Mouse (Mus musculus): Measurements from ENCODE around the gene Fcer1g. TPM values are rescaled to one million over a fixed set of nuclear protein-coding genes. Genes with fewer than 3 reads are reported as not detected.

Gene Fcer1g
- polyA plus RNA-seq, 1 experiment = 138 TPM

DNA sequence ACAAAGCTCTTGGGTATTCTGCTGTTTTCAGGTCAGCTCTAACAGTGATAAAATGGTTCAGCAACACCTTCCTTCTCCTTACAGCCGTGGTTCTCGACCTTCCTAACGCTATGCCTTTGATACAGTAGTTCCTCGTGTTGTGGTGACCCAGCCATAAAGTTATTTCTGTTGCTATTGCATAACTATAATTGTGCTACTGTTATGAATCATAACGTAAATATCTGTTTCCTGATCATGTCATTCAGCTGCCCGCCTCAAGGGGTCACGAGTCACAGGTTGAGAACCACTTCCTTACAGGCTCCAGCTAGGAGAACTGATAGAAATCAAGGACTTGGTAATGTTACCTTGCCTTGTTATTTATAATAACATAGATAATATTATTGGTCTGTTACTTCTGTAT, 49.9 kb downstream of the Fcer1g start:
- Histone ChIP-seq H3K27ac (ENCODE audit: control insufficient read depth, insufficient read depth, low read length) (no peak overlapping the region), H3K4me1 (replicated peaks; ENCODE audit: control insufficient read depth, insufficient read depth, low read length) (no peaks in the 10 kb centered on the region; the same call in 1 of the 2 replicates), H3K27me3 (ENCODE audit: control insufficient read depth, insufficient read depth, low read length) (no peaks in the 10 kb centered on the region), H3K36me3 (ENCODE audit: control insufficient read depth, insufficient read depth, low read length) (no peaks in the 10 kb centered on the region), H3K4me3 (ENCODE audit: control insufficient read depth, insufficient read depth, low read length) (no peak overlapping the region)
- TF ChIP-seq POLR2A (IDR thresholded peaks at IDR 0.05; ENCODE audit: control insufficient read depth, extremely low read depth, insufficient read depth, low read length, poor library complexity) (no peak), CTCF (IDR thresholded peaks at IDR 0.05; ENCODE audit: borderline replicate concordance, control insufficient read depth, extremely low read depth, insufficient read depth, low read length, poor library complexity) (no peak)
- DNase-seq = peak; percentile 33
- 4% methylated on average over 7 of the region's 7 CpGs for WGBS

DNA sequence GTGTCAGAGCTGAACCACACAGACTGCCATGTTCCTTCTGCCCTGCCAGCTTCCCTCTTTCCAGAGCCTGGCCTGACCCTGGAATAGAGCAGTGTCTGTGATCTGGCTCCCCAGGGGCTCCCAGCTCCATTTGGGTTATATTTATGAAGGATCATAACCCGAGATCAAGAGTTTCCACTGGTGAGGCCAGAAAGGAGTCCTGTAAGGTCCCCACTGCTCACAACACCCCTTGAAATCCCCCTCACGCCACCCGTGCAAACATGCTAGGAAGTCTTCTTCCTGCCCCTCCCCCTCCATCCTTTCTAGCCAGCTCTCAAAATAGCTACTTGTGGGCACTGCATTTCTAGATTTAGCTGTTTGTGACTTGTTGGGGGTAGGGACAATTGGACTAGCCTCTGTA, 50.5 kb downstream of the Fcer1g start:
- Histone ChIP-seq H3K36me3 (ENCODE audit: control insufficient read depth, insufficient read depth, low read length) (no peaks in the 10 kb centered on the region), H3K27me3 (ENCODE audit: control insufficient read depth, insufficient read depth, low read length) (no peaks in the 10 kb centered on the region), H3K4me1 (replicated peaks; ENCODE audit: control insufficient read depth, insufficient read depth, low read length) (no peaks in the 10 kb centered on the region; the same call in 1 of the 2 replicates), H3K4me3 (ENCODE audit: control insufficient read depth, insufficient read depth, low read length) (no peak overlapping the region), H3K27ac (ENCODE audit: control insufficient read depth, insufficient read depth, low read length) (no peak overlapping the region)
- 44% methylated on average over 3 of the region's 3 CpGs for whole genome bisulfite sequencing
- TF ChIP-seq CTCF (IDR thresholded peaks at IDR 0.05; ENCODE audit: borderline replicate concordance, control insufficient read depth, extremely low read depth, insufficient read depth, low read length, poor library complexity) (no peak), POLR2A (IDR thresholded peaks at IDR 0.05; ENCODE audit: control insufficient read depth, extremely low read depth, insufficient read depth, low read length, poor library complexity) (no peak)
- no peak for DNase-seq

DNA sequence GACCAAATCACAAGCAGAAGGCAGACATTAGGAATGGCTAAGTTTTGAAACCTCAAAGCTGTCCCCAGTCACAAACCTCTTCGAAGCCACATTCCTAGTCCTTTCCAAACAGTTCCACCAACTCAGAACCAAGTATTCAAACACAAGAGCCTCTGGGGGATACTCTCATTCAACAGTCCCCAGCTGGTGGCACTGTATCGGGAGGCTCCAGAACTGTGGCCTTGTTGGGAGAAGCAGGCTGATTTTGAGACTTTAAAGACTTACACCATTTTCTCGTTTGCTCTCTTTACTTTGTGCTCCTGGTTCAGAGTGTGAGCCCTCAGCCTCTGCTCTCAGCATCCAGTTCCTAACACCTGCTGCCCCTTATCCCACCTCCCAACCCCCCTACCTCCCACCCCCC, 51.1 kb downstream of the Fcer1g start:
- no peak for TF ChIP-seq POLR2A (IDR thresholded peaks at IDR 0.05; ENCODE audit: control insufficient read depth, extremely low read depth, insufficient read depth, low read length, poor library complexity)
- no peak for TF ChIP-seq CTCF (IDR thresholded peaks at IDR 0.05; ENCODE audit: borderline replicate concordance, control insufficient read depth, extremely low read depth, insufficient read depth, low read length, poor library complexity)
- Histone ChIP-seq H3K4me3 (ENCODE audit: control insufficient read depth, insufficient read depth, low read length) (no peak overlapping the region), H3K27ac (ENCODE audit: control insufficient read depth, insufficient read depth, low read length) (no peak overlapping the region), H3K4me1 (replicated peaks; ENCODE audit: control insufficient read depth, insufficient read depth, low read length) (no peaks in the 10 kb centered on the region; the same call in 1 of the 2 replicates), H3K27me3 (ENCODE audit: control insufficient read depth, insufficient read depth, low read length) (no peaks in the 10 kb centered on the region), H3K36me3 (ENCODE audit: control insufficient read depth, insufficient read depth, low read length) (no peaks in the 10 kb centered on the region)
- 93% methylated on average over 3 of the region's 3 CpGs for WGBS
- no peak for DNase-seq

Other genes with a start within 250 kb of the Fcer1g start
- gene Fcgr4, start 215.4 kb downstream of the Fcer1g start, polyA plus RNA-seq (2012; rRNA removed) = 1.0 and 1.5 TPM in 2 replicates
- gene Fcgr3, start 169.4 kb downstream of the Fcer1g start, polyA plus RNA-seq (2012; rRNA removed) = 16.6 and 20.7 TPM in 2 replicates
- 2.7 and 2.8 TPM in 2 replicates for gene Cfap126, start 120.4 kb downstream of the Fcer1g start, polyA plus RNA-seq (2012; rRNA removed)
- gene Sdhc, start 83.8 kb downstream of the Fcer1g start, polyA plus RNA-seq (2012; rRNA removed) = 191 and 231 TPM in 2 replicates
- gene Mpz, start 83.7 kb downstream of the Fcer1g start, polyA plus RNA-seq (2012; rRNA removed) = 1.1 and 7.4 TPM in 2 replicates
- 4.7 and 7.3 TPM in 2 replicates for gene Pcp4l1, start 38.1 kb downstream of the Fcer1g start, polyA plus RNA-seq (2012; rRNA removed)
- 0.08 and 0.43 TPM in 2 replicates for gene Nr1i3, start 20.4 kb downstream of the Fcer1g start, polyA plus RNA-seq (2012; rRNA removed)
- 34.7 and 34.9 TPM in 2 replicates for gene Tomm40l, start 11.9 kb downstream of the Fcer1g start, polyA plus RNA-seq (2012; rRNA removed)
- gene Apoa2, start 9.3 kb downstream of the Fcer1g start, polyA plus RNA-seq (2012; rRNA removed) = 1.8 and 49.4 TPM in 2 replicates
- 0.73 and 0.90 TPM in 2 replicates for gene Adamts4, start 16.1 kb upstream of the Fcer1g start, polyA plus RNA-seq (2012; rRNA removed)
- gene Ndufs2, start 17.0 kb upstream of the Fcer1g start, polyA plus RNA-seq (2012; rRNA removed) = 131 and 154 TPM in 2 replicates
- 97.0 and 98.9 TPM in 2 replicates for gene B4galt3, start 36.0 kb upstream of the Fcer1g start, polyA plus RNA-seq (2012; rRNA removed)
- 71.5 and 78.5 TPM in 2 replicates for gene Ppox, start 46.8 kb upstream of the Fcer1g start, polyA plus RNA-seq (2012; rRNA removed)
- 77.0 and 79.1 TPM in 2 replicates for gene Usp21, start 53.6 kb upstream of the Fcer1g start, polyA plus RNA-seq (2012; rRNA removed)
- gene Ufc1, start 60.7 kb upstream of the Fcer1g start, polyA plus RNA-seq (2012; rRNA removed) = 18.5 and 20.2 TPM in 2 replicates
- 60.8 and 61.5 TPM in 2 replicates for gene Dedd, start 94.8 kb upstream of the Fcer1g start, polyA plus RNA-seq (2012; rRNA removed)
- gene Nit1, start 111.3 kb upstream of the Fcer1g start, polyA plus RNA-seq (2012; rRNA removed) = 48.8 and 52.2 TPM in 2 replicates
- 15.8 and 16.6 TPM in 2 replicates for gene Pfdn2, start 111.3 kb upstream of the Fcer1g start, polyA plus RNA-seq (2012; rRNA removed)
- gene Klhdc9, start 126.4 kb upstream of the Fcer1g start, polyA plus RNA-seq (2012; rRNA removed) = 0.39 and 0.69 TPM in 2 replicates
- gene Nectin4, start 135.7 kb upstream of the Fcer1g start, polyA plus RNA-seq (2012; rRNA removed) = 2.7 and 3.5 TPM in 2 replicates
- 128 and 141 TPM in 2 replicates for gene Arhgap30, start 154.6 kb upstream of the Fcer1g start, polyA plus RNA-seq (2012; rRNA removed)
- 177 and 184 TPM in 2 replicates for gene Usf1, start 176.9 kb upstream of the Fcer1g start, polyA plus RNA-seq (2012; rRNA removed)
- 5.3 and 6.1 TPM in 2 replicates for gene Tstd1, start 184.5 kb upstream of the Fcer1g start, polyA plus RNA-seq (2012; rRNA removed)
- 17.7 and 18.6 TPM in 2 replicates for gene F11r, start 203.2 kb upstream of the Fcer1g start, polyA plus RNA-seq (2012; rRNA removed)

Measured in thymus, adult 2 months (tissue).